Mouse (Mus musculus): ENCODE data around the gene Lyrm7. TPM values are rescaled to one million over a fixed set of nuclear protein-coding genes. Genes with fewer than 3 reads are reported as not detected.

The Lyrm7 gene
- total and polyA plus RNA-seq, 3 experiments, result 18.2 to 64.4 (median 18.6) TPM

GRCm38 (mm10) chr11:54869318-54869717 lies 8.6 kb upstream of the Lyrm7 start:
- dilution Hi-C loops (cut with MboI; ENCODE audit: extremely low pct_ligation_motif_present, extremely low pct_unique_long_range_greater_than_20kb, low sequenced_read_pairs) (no loop called here), in situ Hi-C loops (cut with MboI; ENCODE audit: low pct_ligation_motif_present, low pct_unique_long_range_greater_than_20kb, low sequenced_read_pairs) (loop anchor here (10.0 kb wide), 2 partner anchors 345 to 555 kb away; partner anchors contain the start of gene Rapgef6)
- no peak for TF ChIP-seq NRF1 (IDR thresholded peaks at IDR 0.05; ENCODE audit: low read depth, low read length)
- TF ChIP-seq POLR2A (IDR thresholded peaks at IDR 0.05; ENCODE audit: low read depth, low read length), result 0 out of 2 replicates have a peak, but pooled peaks have one; percentile 19
- TF ChIP-seq POLR2AphosphoS2 (IDR thresholded peaks at IDR 0.05; ENCODE audit: low read depth, low read length), result 0 out of 2 replicates have a peak, but pooled peaks have one; percentile 34
- Histone ChIP-seq H3K27ac (ENCODE audit: insufficient read depth, low read depth) (no peak overlapping the region; the same call in 1 of the 2 replicates), H3K79me2 (replicated peaks; ENCODE audit: control insufficient read depth, extremely low read depth, insufficient read depth, poor library complexity, severe bottlenecking) (peaks cover 33% of the 10 kb centered on the region), H3K4me1 (ENCODE audit: control insufficient read depth in 1 of 2, insufficient read depth in 2 of 2) (peaks cover 7 to 30% of the 10 kb centered on the region in 2 experiments), H3K9ac (ENCODE audit: insufficient read depth, low read depth) (no peak overlapping the region), H3K4me2 (ENCODE audit: insufficient read depth, low read depth, poor library complexity, severe bottlenecking) (no peak overlapping the region), H3K4me3 (replicated peaks in 1 of 3; ENCODE audit: low read depth in 2 of 3, low read length in 2 of 3, poor library complexity in 1 of 3) (no peak overlapping the region), H3K36me3 (replicated peaks in 1 of 2; ENCODE audit: control insufficient read depth in 1 of 2, insufficient read depth in 1 of 2, low read length in 1 of 2) (peaks cover 44 to 63% of the 10 kb centered on the region in 2 experiments), H3K9me3 (replicated peaks; ENCODE audit: low read length) (peaks cover 6% of the 10 kb centered on the region), H3K27me3 (replicated peaks) (no peaks in the 10 kb centered on the region)
- DNase-seq (ENCODE audit: extremely low read depth), result no peak

- peaks cover 7 to 32% of the 10 kb centered on the region in 2 experiments for H3K4me1 ChIP-seq (ENCODE audit: control insufficient read depth in 1 of 2, insufficient read depth in 2 of 2)
- peaks cover under 1% of the 10 kb centered on the region for H3K9me3 ChIP-seq (replicated peaks; ENCODE audit: low read length)
- H3K4me2 ChIP-seq (ENCODE audit: insufficient read depth, low read depth, poor library complexity, severe bottlenecking), result peak overlapping the region; percentile 42
- H3K36me3 ChIP-seq (replicated peaks in 1 of 2; ENCODE audit: control insufficient read depth in 1 of 2, insufficient read depth in 1 of 2, low read length in 1 of 2), result peaks cover 37 to 54% of the 10 kb centered on the region in 2 experiments
- H3K4me3 ChIP-seq (replicated peaks in 1 of 3; ENCODE audit: low read depth in 2 of 3, low read length in 2 of 3, poor library complexity in 1 of 3), result peak overlapping the region in 1 of 3 experiments; percentile 91
- in situ Hi-C loops (cut with MboI; ENCODE audit: low pct_ligation_motif_present, low pct_unique_long_range_greater_than_20kb, low sequenced_read_pairs), result loop anchor here (10.0 kb wide), 2 partner anchors 344 to 554 kb away; partner anchors contain the start of gene Rapgef6
- H3K27ac ChIP-seq (ENCODE audit: insufficient read depth, low read depth), result no peak overlapping the region
- dilution Hi-C loops (cut with MboI; ENCODE audit: extremely low pct_ligation_motif_present, extremely low pct_unique_long_range_greater_than_20kb, low sequenced_read_pairs), result no loop called here
- DNase-seq (ENCODE audit: extremely low read depth), result no peak
- peak overlapping the region; percentile 56 for H3K9ac ChIP-seq (ENCODE audit: insufficient read depth, low read depth)
- H3K79me2 ChIP-seq (replicated peaks; ENCODE audit: control insufficient read depth, extremely low read depth, insufficient read depth, poor library complexity, severe bottlenecking), result peaks cover 33% of the 10 kb centered on the region
- no peaks in the 10 kb centered on the region for H3K27me3 ChIP-seq (replicated peaks)
- TF ChIP-seq MEF2A (IDR thresholded peaks at IDR 0.05; ENCODE audit: borderline replicate concordance, low read depth, low read length) (no peak), NELFE (IDR thresholded peaks at IDR 0.05; ENCODE audit: low read depth, low read length) (0 out of 2 replicates have a peak, but pooled peaks have one; percentile 15), TCF12 (IDR thresholded peaks at IDR 0.05; ENCODE audit: low read depth, low read length) (no peak), CHD2 (IDR thresholded peaks at IDR 0.05; ENCODE audit: low read length) (0 out of 2 replicates have a peak, but pooled peaks have one; percentile 16), IRF4 (IDR thresholded peaks at IDR 0.05; ENCODE audit: low read depth, low read length) (no peak)
Measured at GRCm38 (mm10) chr11:54868445-54868844, 7.7 kb upstream of the Lyrm7 start.

DNA sequence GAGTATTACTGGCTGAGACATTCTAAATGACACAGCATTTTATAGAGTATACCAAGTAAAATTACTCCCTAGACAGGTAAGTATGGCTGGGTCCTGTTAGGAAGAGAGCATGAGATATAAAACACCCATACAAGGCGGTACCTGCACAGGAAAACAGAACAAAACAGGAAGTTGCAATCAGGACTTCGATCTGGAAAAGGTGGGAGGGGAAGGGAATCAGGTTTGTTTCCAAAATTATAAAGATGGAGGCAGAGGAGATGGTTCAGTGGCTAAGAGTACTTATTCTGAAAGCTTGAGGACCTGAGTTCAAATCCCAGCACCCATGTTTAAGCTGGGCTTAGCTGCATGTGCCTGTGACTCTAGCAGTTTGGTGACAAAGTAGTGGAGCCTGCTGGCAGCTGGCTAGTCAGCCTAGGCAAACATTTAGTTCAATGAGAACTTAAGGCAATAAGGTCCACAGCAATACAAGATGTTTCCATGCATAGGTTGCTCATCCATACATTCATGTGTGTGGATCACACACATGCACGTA lies 7.3 kb upstream of the Lyrm7 start:
- peak; percentile 38 for DNase-seq (ENCODE audit: extremely low read depth)
- peak overlapping the region in 2 of 3 experiments; percentile 70 to 91 for H3K4me3 ChIP-seq (replicated peaks in 1 of 3; ENCODE audit: low read depth in 2 of 3, low read length in 2 of 3, poor library complexity in 1 of 3)
- peak overlapping the region; percentile 42 for H3K4me2 ChIP-seq (ENCODE audit: insufficient read depth, low read depth, poor library complexity, severe bottlenecking)
- peak overlapping the region; percentile 99 for H3K9ac ChIP-seq (ENCODE audit: insufficient read depth, low read depth)
- H3K79me2 ChIP-seq (replicated peaks; ENCODE audit: control insufficient read depth, extremely low read depth, insufficient read depth, poor library complexity, severe bottlenecking), result peaks cover 33% of the 10 kb centered on the region
- TF ChIP-seq GABPA (IDR thresholded peaks at IDR 0.05; ENCODE audit: insufficient replicate concordance, low read depth, low read length) (no peak), ZNF384 (IDR thresholded peaks at IDR 0.05; ENCODE audit: low read depth, low read length) (no peak), MXI1 (IDR thresholded peaks at IDR 0.05; ENCODE audit: low read depth, low read length) (no peak), SIN3A (IDR thresholded peaks at IDR 0.05; ENCODE audit: low read length) (no peak), POLR2AphosphoS2 (IDR thresholded peaks at IDR 0.05; ENCODE audit: low read depth, low read length) (no peak), BHLHE40 (IDR thresholded peaks at IDR 0.05; ENCODE audit: low read depth, low read length) (no peak), CHD1 (IDR thresholded peaks at IDR 0.05; ENCODE audit: low read depth, low read length) (no peak), UBTF (IDR thresholded peaks at IDR 0.05; ENCODE audit: low read depth, low read length) (no peak), ZKSCAN1 (IDR thresholded peaks at IDR 0.05; ENCODE audit: borderline replicate concordance, low read depth, low read length) (no peak)
- no peaks in the 10 kb centered on the region for H3K9me3 ChIP-seq (replicated peaks; ENCODE audit: low read length)
- in situ Hi-C loops (cut with MboI; ENCODE audit: low pct_ligation_motif_present, low pct_unique_long_range_greater_than_20kb, low sequenced_read_pairs), result loop anchor here (10.0 kb wide), 2 partner anchors 343 to 553 kb away; partner anchors contain the start of gene Rapgef6
- no peak overlapping the region for H3K27ac ChIP-seq (ENCODE audit: insufficient read depth, low read depth)
- peaks cover 34 to 49% of the 10 kb centered on the region in 2 experiments for H3K36me3 ChIP-seq (replicated peaks in 1 of 2; ENCODE audit: control insufficient read depth in 1 of 2, insufficient read depth in 1 of 2, low read length in 1 of 2)
- peaks cover 7 to 36% of the 10 kb centered on the region in 2 experiments for H3K4me1 ChIP-seq (ENCODE audit: control insufficient read depth in 1 of 2, insufficient read depth in 2 of 2)
- dilution Hi-C loops (cut with MboI; ENCODE audit: extremely low pct_ligation_motif_present, extremely low pct_unique_long_range_greater_than_20kb, low sequenced_read_pairs), result no loop called here
- H3K27me3 ChIP-seq (replicated peaks), result no peaks in the 10 kb centered on the region
